Mouse (Mus musculus): Measurements from ENCODE around the gene Xkr8.
A peak's percentile ranks its signal among the peaks of the same experiment; 100 is the strongest.
"Not testable (repeated sequence)": the region's sequence is repeated elsewhere in the genome, so short reads cannot be mapped to it uniquely, and the experiment has no call there.

The Xkr8 gene

DNA sequence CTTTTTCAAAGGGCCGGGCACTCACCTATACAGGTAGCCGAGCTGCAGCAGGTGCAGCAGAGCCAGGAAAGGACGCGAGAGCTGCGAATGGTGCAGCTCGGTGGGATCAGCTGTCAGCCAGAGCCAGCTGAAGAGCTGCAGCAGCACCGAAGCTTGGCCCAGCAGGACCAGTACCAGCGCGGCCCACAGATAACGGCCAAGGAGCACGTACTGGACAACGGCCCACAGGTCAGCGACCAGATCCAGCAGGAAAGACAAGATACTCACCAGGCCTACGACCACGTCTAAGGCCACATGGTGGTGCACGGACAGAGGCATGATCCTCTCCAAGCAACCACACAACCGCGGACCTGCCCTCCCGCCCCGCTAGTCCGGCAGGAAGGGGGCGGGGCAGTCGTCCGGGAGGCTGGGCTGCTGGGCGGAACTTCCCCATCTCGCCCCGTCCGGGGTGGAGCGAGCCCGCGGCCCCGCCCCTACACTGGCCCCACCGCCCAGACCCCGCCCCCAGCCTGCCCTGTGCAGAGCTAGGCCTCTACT, at the start of gene Xkr8:
TSS of gene Xkr8 (minus strand) at position 399 of the 537 bp plus-strand sequence.
- no peak for DNase-seq (ENCODE audit: low spot score)

DNA sequence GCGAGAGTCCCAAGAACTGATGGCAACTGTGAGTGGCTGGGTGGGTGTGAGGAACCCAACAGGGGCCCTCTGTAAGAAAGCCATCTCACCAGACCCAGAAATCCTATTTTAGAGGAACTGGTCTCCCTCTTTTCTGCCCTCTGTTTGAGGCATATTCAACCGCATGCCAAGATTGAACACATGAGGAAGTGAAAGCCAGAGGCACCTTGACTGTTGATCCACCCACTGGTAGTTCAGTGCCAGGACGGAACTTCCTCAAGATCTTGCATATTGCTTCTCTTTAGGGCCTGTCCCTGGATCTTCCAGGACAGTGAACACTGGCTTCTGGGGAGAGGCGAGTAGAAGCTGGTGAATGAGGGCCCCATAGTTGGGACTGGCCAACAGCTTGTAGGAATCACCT, 47.9 kb upstream of the Xkr8 start:
- no peak for DNase-seq (ENCODE audit: low spot score)

DNA sequence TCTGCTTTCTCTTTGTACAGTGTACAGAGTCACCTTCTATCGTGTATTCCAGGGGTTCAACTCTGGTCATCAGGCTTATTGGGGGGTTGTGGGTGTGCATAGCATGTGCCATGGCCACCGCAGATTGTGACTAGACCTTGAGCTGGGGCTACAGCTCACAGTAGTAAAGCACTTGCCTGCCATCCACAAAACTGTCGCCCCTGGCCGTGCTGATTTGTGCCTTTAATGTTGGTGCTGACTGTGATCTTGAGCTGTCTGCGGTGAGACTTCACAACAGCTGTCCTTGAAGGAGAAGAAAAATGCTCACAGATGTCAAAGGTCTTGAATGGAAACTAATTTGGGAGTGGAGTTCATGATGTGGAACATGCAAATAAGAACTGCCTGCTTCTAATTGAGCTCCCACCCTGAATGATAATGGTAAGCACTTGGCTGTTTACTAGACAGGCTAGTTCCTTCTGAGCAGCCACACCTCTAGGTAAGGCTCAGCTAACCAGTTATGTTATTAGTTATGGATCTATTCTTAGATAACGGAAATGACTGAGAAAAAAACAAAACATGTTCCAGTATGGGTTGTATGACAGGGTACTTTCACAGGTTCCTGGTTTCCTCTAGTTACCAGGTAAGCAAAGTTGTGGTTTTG, 46.3 kb upstream of the Xkr8 start:
- no peak for DNase-seq (ENCODE audit: low spot score)

DNA sequence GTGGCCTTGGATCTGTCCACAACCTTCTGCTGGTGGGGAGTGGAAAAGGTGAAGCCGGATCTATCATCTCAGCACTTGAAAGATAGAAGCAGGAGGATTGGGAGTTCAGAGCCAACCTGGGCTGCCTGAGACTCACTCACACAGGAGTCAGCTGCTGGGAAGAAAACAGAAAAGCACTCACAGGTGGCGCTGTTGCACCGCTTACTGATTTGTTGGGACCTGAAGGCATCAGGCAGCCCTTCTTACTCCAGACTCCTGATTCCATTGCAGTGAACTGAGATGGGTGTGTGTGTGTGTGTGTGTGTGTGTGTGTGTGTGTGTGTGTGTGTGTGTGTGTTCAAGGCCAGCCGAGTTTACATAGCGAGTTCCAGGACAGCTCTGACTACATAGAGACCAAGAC, 44.4 kb upstream of the Xkr8 start:
- DNase-seq (ENCODE audit: low spot score) = peak; percentile 47

DNA sequence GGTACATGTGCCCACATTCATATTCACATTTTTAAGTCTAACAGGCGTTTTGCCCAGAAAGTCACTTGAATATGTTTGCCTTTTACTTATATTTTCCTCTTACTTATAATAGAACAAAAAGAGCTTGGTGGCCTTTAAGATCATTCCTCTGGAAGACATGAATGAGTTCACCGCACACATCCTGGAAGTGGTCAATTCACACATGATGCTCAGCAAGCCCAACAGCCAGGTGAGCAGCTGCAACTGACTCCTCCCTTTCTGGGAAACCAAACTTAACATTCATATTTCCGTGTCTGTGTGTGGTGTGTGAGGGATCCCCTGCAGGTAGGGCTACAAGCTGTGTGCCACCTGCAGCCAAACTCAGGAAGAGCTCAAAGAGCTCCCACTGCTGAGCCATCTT, 42.6 kb upstream of the Xkr8 start:
- no peak for DNase-seq (ENCODE audit: low spot score)

DNA sequence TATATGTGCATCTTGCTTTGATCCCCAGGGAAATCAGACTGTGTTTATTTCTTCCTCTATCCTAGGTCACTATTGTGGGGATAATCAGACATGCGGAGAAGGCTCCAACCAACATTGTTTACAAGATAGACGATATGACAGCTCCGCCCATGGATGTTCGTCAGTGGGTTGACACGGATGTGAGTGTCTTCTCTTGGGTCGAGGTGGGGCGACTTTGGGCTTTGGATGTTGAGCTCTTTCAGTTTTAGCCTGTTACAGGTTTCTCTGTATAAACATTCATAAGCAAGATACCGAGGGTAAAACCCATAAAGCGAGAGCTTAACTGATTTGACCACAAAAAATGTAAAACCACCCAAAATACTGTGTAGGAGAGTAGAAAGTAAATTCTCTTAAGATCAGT, 39.4 kb upstream of the Xkr8 start:
- no peak for DNase-seq (ENCODE audit: low spot score)

DNA sequence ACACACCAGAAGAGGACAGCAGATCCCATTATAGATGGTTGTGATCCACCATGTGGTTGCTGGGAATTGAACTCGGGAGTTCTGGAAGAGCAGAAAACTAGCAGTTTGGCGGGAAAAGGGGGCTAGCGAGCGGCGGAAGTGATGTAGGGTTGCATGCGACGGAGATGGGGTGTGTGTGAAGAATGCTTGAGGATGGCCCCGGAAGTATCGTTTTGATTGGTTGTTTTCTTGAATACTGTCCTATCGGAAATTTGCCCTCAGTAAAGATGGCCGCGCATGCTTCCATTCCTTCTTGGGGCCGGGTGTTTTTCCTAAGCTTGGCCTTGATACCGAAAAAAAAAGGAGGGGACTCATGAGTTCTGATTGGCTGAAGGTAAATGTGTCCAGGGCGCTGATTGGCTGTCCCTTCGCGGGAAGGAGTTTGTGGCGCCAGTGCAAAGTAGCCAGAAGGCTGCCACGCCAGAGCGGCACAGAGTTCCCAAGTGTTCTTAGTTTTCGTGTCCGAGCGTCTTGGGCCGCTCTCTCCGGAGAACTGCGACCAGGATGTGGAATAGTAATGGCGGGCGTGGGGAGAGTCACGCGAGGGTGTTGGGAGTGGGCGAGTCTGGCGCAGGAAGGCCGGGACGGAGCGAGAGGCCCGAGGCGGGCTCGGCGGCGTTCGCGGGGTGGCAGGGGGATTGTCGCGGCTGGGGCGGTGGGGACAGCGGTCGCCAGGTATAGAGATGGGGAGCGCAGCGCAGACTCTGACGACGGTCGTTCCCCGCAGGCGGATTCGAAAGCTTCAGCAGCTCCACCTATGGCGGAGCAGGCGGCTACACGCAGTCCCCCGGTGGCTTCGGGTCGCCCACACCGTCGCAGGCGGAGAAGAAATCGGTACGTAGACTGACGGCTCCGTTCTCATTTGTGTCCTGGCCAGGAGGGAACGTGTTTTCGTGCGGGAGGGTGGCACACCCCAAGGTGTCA, 35.8 kb upstream of the Xkr8 start, which contains the start of gene Rpa2:
TSS of gene Rpa2 (plus strand) at position 419 of the 963 bp plus-strand sequence.
- peak; percentile 99 for DNase-seq (ENCODE audit: low spot score)

DNA sequence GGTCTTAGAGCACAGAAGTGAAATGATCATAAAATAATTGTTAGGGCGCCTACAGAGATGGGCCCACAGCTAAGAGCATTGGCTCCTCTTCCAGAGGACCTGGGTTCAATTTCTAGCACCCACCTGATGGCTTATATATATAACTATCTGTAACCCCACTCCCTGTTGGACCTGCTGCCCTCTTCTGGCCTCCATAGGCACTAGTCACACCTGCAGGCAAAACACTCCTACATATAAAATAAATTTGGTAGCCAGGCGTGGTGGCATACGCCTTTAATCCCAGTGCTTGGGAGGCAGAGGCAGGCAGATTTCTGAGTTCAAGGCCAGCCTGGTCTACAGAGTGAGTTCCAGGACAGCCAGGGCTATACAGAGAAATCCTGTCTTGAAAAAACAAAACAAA, 30.8 kb upstream of the Xkr8 start:
- DNase-seq (ENCODE audit: low spot score) = not testable (repeated sequence)

DNA sequence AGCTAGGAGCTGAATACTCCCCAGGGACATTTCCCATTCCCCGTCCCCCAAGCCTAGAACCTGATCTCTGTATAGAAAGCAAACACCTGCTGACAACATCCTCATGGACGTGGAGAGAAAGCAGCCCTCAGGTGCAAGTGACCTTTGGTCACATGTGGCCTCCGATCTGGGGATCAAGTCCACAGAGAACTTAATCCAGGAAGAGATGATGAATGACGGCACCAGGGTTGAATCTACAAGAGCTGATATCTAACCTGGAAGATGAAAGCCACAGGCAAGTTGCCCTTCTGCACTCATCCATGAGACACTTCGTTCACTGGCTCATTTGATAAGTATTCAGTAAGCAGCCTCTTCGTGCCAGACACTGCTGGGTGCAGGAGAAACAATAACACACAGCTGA, 30.3 kb upstream of the Xkr8 start:
- no peak for DNase-seq (ENCODE audit: low spot score)

DNA sequence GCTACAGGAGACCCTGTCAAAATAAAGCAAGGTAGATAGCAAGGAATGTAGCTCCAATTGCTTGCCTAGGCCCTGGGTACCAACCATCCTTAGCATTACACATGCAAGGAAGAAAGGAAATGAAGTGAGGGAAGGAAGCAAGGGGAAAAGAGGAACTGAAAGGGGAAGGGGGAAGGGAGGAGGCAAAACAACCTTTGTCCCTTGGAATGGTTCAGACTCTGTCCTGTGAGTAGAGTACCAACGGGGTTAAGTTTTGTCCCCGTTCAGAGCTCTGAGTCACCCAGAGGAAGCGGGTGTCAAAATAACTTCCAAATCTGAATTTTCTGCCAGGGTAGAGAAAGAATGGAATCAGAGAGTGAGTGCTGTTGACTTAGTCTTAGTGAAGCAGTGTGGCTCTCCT, 27.9 kb upstream of the Xkr8 start:
- no peak for DNase-seq (ENCODE audit: low spot score)

DNA sequence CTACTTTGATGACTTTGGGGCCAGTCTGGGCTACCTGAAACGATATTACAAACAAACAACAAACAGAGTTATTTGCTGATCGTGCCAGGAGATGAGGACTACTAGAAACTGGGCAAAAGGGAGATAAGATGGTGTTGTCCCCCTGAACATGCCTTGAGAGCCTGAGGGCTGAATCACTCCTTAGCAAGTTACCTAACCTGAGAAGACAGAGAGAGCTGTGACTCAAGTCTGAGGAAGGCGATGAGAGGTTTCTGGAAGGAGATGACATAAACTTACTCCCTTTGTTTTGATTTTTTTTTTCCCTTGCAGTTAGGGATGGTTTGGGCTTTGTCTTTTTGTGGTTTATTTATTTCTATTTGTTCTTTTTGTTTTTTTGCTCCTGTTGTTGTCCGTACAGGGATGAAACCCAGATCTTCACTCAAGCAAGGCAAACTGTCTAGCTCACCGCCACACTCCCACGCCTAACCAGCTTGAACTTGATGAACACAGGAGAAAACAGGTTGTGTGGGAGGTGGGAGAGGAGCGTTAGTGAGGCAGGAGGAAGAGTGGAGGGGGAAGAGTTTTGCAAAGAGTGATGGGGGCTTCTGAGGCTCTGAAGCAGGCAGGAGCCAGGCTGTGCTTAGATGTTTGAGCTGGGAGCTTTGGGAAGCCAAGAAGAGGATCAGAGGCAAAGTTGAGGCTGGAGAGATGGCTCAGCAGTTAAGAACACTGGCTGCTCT, 25.4 kb upstream of the Xkr8 start:
- no peak for DNase-seq (ENCODE audit: low spot score)

DNA sequence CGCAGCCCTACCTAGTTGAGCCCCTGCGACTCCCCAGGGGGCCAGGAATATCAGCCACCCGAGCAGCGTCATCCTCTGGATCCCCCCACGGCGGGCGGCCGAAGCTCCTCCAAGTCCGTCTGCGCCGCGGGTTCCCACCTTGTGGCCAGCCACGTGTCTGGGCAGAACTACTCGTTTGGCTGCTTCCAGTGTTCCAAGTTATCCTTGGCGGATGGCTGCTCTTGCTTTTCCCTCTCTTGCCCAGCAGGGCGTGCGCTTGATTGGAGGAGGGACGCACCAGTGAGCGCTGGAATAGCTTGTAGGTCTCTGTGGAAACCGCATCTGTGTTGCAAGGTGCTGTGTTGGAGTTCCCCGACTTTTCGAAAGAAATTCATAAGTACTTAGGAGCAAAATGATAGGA, 24.6 kb upstream of the Xkr8 start, which contains the start of gene Smpdl3b:
TSS of gene Smpdl3b (minus strand) at position 279 of the 400 bp plus-strand sequence.
- DNase-seq (ENCODE audit: low spot score) = peak; percentile 55

DNA sequence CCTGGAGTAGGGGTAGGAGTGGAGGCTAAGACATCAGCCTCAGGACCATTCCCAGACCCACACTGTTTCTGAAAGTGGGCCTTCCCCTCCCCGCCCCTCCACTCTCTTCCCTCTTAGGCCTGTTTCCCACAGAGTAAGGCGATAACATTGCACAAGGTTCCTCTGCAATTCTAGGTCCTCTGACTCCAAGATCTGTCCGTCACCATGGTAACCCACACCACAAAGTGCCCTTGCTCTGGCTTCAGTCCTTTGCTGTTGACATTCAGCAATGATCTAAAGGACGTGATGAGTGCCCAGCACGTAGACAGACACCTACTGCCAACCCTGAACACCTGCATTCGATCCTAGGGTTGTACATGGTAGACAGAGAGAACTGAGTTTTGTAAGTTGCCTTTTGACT, 20.6 kb upstream of the Xkr8 start:
- no peak for DNase-seq (ENCODE audit: low spot score)

DNA sequence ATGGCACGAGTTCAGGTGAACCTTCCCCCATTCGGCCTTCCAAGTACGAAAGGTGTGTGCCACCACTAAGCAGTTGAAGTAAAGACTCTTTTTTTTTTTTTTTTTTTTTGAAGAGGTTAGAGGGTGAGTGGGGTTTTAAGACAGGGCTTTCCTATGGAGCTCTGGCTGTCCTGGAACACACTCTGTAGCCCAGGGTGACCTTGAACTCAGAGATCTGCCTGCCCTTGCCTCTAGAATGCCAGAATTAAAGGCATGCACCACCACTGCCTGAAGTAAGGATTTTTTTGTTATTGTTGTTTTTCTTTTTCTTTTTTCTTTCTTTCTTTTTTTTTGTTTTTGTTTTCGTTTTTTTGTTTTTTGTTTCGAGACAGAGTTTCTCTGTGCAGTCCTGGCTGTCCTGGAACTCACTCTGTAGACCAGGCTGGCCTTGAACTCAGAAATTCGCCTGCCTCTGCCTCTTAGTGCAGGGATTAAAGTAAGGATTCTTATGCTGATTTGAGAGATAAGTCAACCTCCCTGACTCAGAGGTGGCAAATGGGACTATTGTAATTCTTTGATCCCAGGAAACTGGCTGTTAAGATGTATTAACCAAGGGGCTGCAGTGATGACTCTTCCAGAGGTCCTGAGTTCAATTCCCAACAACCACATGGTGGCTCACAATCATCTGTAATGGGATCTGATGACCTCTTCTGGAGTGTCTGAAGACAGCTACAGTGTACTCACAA, 17.1 kb upstream of the Xkr8 start:
- no peak for DNase-seq (ENCODE audit: low spot score)

DNA sequence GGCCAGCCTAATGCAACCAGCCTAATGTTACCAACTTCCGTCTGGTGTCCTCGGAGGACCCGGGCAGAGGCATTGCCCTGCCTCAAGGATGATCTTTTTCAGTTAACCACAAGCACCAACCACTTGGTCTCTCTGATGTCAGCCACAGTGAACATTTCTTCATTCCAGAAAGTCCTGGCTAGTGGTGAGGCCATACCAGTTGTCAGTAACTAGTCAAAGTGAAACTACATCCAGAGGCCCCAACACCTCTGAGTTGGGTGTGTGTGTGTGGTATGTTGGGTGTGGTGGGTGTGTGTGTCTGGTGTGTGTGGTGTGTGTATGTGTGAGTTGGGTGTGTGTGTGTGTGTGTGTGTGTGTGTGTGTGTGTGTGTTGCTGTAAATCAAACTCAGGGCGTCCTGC, 16.4 kb upstream of the Xkr8 start:
- DNase-seq (ENCODE audit: low spot score) = no peak

DNA sequence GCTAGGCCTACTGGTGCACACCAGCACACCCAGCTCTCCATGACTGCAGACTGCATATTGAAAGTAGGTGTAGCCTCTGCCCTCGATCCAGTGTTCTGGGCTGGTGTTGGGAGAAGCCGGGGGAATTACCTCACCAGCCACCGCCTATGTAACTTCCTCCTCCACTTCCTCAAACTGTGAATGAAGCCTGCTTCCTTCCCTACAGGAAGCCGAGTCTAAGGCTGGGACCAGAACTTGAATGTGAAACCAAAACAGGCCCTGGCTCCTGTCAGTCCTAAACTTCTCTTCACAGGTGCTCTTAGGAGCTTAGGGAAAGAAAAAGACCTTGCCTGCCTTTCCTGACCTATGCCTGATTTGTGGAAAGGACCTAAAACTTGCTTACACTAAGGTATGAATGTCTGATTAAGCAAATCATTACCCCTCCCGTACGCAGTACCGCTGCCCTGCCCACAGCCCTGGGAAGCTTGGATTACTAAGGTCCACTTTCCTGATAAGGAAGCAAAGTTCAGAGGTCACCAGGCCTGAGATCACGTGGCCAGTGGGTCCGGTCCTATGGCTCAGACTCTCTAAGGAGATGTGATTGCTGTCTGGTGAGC, 15.4 kb upstream of the Xkr8 start:
- DNase-seq (ENCODE audit: low spot score) = no peak

DNA sequence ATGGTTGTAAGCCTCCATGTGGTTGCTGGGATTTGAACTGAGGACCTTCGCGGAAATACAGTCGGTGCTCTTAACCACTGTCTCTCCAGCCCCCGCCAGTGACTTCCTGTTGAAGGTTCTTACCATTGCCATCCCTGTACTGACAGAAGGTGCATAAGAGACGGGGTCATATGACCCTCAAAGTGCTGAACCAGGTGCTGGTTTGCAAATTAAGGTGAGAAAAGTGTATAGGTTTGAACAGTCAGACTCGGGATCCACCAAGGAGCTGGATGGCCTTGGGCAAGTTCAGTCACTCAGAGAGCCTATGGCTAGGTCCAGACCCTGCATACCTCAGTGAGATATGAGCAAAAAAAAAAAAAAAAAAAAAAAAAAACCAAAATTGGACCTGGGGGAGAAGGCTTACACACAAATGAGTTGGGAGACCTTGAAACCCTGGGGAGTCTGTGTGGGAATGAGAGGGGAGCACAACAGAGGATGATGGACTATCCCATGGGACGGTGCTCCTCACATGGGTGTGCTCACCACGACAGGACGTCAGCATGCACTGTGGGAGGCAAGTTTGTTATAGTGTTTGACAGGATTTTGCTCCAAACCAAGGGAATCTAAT, 14.7 kb upstream of the Xkr8 start:
- DNase-seq (ENCODE audit: low spot score) = no peak

DNA sequence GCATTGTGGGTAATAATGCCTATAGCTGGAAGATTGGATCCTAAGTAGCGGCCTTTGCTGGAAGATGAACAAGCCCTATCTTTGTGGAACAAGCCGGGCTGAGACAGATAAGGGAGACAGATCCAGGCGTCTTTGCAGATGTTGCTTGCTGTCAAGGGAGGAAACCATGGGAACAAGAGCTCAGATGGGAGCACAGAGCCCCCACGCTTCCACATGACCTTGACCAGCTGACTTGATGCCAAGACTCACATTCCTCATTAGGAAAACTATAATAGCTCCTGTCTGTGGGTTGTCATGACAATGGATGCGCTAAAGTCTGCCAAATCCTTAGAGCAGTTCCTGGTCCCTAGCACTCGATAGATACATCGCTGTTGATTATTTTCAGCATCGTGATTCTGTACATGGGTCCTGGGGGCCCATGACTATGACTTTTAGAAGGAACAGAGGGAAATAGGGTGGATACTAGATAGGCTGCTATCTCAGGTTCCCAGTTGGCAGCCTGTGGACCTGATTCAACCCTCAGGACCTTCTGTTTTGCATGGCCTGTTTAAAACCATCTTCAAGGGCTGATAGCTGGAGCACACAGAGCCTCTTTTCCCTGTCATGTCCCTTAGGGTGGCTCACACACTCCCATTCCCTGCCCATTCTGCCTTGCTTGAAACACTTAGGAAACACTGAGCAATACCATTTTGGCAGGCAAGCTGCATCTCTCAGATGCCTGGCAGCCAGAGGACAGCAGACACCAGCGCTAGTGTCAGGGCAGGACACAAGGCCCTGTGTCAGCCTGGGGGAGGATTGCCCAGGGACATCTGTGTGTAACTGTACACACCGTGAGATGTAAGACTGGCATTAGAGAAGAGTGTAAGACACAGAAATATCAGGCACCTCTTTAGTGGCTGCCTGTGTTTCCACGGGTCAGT, 11.9 kb upstream of the Xkr8 start:
- DNase-seq (ENCODE audit: low spot score) = peak; percentile 65

DNA sequence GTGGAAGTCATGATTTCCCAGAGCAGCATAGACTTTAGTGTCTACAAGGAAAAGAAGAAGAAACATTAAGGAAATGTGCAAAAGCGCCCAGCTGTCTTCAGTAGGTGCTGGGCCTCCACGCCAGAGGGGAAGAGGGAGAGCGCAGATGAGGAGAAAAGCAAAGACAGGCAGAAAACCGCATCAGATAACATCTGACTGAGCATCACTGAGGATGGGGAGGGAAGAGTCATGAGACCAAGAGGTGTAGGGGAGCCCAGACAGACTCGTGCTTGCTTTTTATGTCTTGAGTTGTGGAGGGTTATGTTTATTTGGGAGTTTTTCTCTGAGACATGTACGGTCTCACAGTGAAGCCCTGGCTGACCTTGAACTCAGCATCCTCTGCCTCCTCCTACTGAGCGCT, 9.1 kb upstream of the Xkr8 start:
- no peak for DNase-seq (ENCODE audit: low spot score)

DNA sequence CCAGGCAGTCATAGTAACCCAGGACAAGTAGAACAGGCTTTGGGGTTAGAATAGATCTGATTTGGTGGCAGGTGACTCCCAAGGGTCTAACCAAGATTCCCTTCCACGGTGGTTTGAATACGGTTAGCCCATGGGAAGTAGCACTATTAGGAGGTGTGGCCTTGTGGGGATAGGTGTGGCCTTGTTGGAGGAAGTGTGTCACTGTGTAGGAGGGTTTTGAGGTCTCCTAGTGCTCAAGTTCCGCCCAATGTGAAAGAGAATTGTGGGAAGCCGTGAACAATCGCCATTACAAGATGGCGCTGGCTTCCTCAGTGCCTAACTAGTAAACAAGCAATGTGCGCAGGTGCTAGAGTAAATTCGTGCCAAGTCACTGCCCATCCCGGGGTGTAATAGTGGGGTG, 4.8 kb upstream of the Xkr8 start:
- not testable (repeated sequence) for DNase-seq (ENCODE audit: low spot score)
